Mouse (Mus musculus) megakaryocyte, embryonic 14.5 days (primary cell): ENCODE results near the gene Osbpl3.

ENCODE experiments used
- FLI1 ChIP-seq: IDR thresholded peaks from 2 replicates; pipeline ENCODE4 v1.6.1; 2012; ENCODE audit warnings: low read length, inconsistent platforms, mixed read lengths
- GATA1 ChIP-seq: IDR thresholded peaks from 3 replicates; pipeline ENCODE4 v1.6.1; 2012; ENCODE audit warnings: mixed read lengths, low read length, inconsistent platforms, borderline replicate concordance

- TF ChIP-seq GATA1 (no peak), FLI1 (no peak)
Observed at GRCm38 (mm10) chr6:50400234-50400633, 55.8 kb downstream of the Osbpl3 start.
